Mouse (Mus musculus): ENCODE data around the gene Wdr59. TPM values are rescaled to one million over a fixed set of nuclear protein-coding genes. Genes with fewer than 3 reads are reported as not detected.

Wdr59 gene
- total RNA-seq, 1 experiment = 10.4 TPM

DNA sequence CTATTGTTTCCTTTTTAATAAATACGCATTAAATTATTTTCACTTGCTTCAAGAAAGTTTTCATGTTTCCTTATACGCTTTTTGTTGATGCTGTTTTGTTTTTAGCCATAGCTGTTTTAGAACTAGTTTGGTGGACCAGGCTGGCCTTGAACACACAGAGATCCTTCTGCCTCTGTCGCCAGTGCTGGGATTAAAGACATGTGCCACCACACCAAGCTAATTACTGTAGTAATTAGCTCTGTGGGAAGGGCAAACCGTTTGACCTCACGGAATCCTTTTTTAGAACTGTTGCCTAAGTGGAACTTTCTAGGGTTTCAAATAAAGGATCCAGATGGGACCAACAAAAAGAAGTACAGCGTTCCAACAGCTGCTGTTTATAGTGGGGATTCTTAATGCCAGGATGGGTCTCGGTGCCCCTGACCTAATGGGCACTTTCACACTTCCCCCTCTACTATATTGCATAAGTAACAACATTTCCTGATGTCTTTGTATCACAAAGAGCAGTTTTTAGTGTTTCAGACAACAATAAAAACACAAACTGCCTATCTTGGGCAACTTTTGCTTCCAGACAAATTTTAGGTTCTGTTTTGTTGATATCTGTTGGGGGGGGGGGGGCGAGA, 29.7 kb upstream of the Wdr59 start:
- Histone ChIP-seq H3K27ac (ENCODE audit: insufficient read depth, low read depth, low read length, poor library complexity, severe bottlenecking) (no peak overlapping the region), H3K4me1 (ENCODE audit: control insufficient read depth in 2 of 2, insufficient read depth in 2 of 2, low read length in 2 of 2, poor library complexity in 1 of 2) (peaks cover 8 to 15% of the 10 kb centered on the region in 2 experiments; a peak in 3 of 4 replicates), H3K9ac (ENCODE audit: insufficient read depth, low read depth, low read length, poor library complexity, severe bottlenecking) (no peak overlapping the region), H3K36me3 (ENCODE audit: control insufficient read depth, insufficient read depth, low read length, poor library complexity, severe bottlenecking) (no peaks in the 10 kb centered on the region; the same call in 1 of the 2 replicates), H3K9me3 (ENCODE audit: control insufficient read depth, insufficient read depth, low read depth, low read length) (no peaks in the 10 kb centered on the region), H3K4me3 (ENCODE audit: insufficient read depth in 1 of 2, low read depth in 1 of 2, low read length in 2 of 2, poor library complexity in 1 of 2, severe bottlenecking in 1 of 2) (no peak overlapping the region)
- DNase-seq (ENCODE audit: low read depth, low spot score) = no peak
- TF ChIP-seq ZNF384 (IDR thresholded peaks at IDR 0.05; ENCODE audit: low read depth, low read length) = no peak
- TF ChIP-seq HCFC1 (IDR thresholded peaks at IDR 0.05; ENCODE audit: borderline replicate concordance, insufficient read depth, low read length) = no peak
- TF ChIP-seq CHD2 (IDR thresholded peaks at IDR 0.05; ENCODE audit: low read depth, low read length) = no peak
- no peak for TF ChIP-seq ZC3H11A (IDR thresholded peaks at IDR 0.05; ENCODE audit: borderline replicate concordance, low read depth, low read length)
- TF ChIP-seq MAFK (IDR thresholded peaks at IDR 0.05; ENCODE audit: insufficient read depth, low read depth, low read length) = no peak
- in situ Hi-C loops (cut with MboI; ENCODE audit: low sequenced_read_pairs in 2 of 2, unreplicated experiment in 2 of 2) = no loop called here

DNA sequence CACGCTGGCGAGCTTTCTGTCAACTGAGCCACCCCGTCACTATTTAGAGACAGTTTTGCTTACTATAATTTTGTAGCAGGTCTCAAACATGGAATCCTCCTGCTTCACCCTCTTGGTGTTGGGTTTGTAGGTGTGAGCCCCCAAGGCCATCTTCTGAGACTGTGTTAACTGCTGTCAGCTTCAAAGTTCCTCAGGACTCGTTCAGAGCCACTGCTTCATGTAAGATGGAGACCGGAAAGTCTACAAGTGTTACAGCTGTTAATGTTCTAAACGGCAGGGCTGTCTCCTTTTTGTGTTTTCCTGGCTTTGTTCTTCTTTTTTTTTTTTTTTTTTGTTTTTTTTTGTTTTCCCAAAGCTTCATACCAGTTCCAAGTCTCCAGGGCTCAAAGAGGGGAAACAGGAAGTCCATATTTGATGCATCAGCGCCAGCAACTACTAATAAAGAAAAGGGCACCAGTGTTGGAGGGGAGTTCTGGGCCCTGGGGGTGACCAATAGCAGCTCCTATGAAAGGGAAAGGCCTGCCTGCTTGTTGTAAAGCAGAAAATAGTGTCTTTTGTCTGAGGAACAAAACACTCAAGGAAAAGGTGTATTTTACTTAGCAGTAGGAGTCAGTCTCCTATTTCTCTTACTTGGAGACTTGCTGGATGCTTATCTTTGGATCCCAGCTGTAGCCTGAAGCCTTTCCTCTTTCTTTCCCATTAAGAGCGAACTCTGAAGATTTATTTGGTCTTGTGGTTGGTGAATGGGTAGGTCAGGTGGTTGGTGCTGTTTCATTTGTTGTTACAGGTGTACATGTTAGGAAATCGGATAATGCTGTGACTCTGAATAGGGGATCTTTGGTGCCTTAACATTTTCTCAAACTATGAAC, 28.3 kb upstream of the Wdr59 start:
- H3K9me3 ChIP-seq (ENCODE audit: control insufficient read depth, insufficient read depth, low read depth, low read length) = no peaks in the 10 kb centered on the region
- no peak for DNase-seq (ENCODE audit: low read depth, low spot score)
- H3K36me3 ChIP-seq (ENCODE audit: control insufficient read depth, insufficient read depth, low read length, poor library complexity, severe bottlenecking) = no peaks in the 10 kb centered on the region; the same call in 1 of the 2 replicates
- H3K4me1 ChIP-seq (ENCODE audit: control insufficient read depth in 2 of 2, insufficient read depth in 2 of 2, low read length in 2 of 2, poor library complexity in 1 of 2) = peaks cover 10 to 14% of the 10 kb centered on the region in 2 experiments
- TF ChIP-seq ZNF384 (IDR thresholded peaks at IDR 0.05; ENCODE audit: low read depth, low read length) (no peak), MAFK (IDR thresholded peaks at IDR 0.05; ENCODE audit: insufficient read depth, low read depth, low read length) (no peak), CHD2 (IDR thresholded peaks at IDR 0.05; ENCODE audit: low read depth, low read length) (no peak), HCFC1 (IDR thresholded peaks at IDR 0.05; ENCODE audit: borderline replicate concordance, insufficient read depth, low read length) (no peak), ZC3H11A (IDR thresholded peaks at IDR 0.05; ENCODE audit: borderline replicate concordance, low read depth, low read length) (no peak)
- no peak overlapping the region for H3K4me3 ChIP-seq (ENCODE audit: insufficient read depth in 1 of 2, low read depth in 1 of 2, low read length in 2 of 2, poor library complexity in 1 of 2, severe bottlenecking in 1 of 2)
- in situ Hi-C loops (cut with MboI; ENCODE audit: low sequenced_read_pairs in 2 of 2, unreplicated experiment in 2 of 2) = no loop called here
- 0 out of 2 replicates have a peak overlapping the region, but pooled peaks have one; percentile 4 for H3K9ac ChIP-seq (ENCODE audit: insufficient read depth, low read depth, low read length, poor library complexity, severe bottlenecking)
- no peak overlapping the region; the same call in 1 of the 2 replicates for H3K27ac ChIP-seq (ENCODE audit: insufficient read depth, low read depth, low read length, poor library complexity, severe bottlenecking)

DNA sequence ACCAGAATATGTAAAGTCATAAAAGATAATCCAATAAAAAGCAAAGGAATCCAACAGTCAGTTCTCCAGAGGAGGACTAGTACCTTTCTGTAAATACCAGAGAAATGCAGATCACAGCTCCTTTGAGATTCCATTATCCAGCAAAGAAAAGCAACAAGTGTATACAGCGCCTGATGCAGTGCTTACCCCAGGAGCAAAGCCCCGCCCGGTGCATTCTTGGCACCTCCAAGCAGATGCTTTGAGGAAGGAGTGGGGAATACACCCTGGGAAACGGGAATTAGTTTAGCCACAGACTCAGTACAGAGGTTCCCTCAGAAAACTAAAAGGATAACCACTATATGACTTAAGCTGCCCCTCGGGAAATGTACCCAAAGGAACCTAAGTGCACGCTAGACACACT, 26.3 kb upstream of the Wdr59 start:
- Histone ChIP-seq H3K9me3 (ENCODE audit: control insufficient read depth, insufficient read depth, low read depth, low read length) (no peaks in the 10 kb centered on the region), H3K27ac (ENCODE audit: insufficient read depth, low read depth, low read length, poor library complexity, severe bottlenecking) (no peak overlapping the region; the same call in 1 of the 2 replicates), H3K4me3 (ENCODE audit: insufficient read depth in 1 of 2, low read depth in 1 of 2, low read length in 2 of 2, poor library complexity in 1 of 2, severe bottlenecking in 1 of 2) (no peak overlapping the region), H3K4me1 (ENCODE audit: control insufficient read depth in 2 of 2, insufficient read depth in 2 of 2, low read length in 2 of 2, poor library complexity in 1 of 2) (peaks cover 9 to 13% of the 10 kb centered on the region in 2 experiments), H3K9ac (ENCODE audit: insufficient read depth, low read depth, low read length, poor library complexity, severe bottlenecking) (0 out of 2 replicates have a peak overlapping the region, but pooled peaks have one; percentile 18), H3K36me3 (ENCODE audit: control insufficient read depth, insufficient read depth, low read length, poor library complexity, severe bottlenecking) (no peaks in the 10 kb centered on the region; the same call in 1 of the 2 replicates)
- DNase-seq (ENCODE audit: low read depth, low spot score) = no peak
- in situ Hi-C loops (cut with MboI; ENCODE audit: low sequenced_read_pairs in 2 of 2, unreplicated experiment in 2 of 2) = no loop called here
- no peak for TF ChIP-seq ZNF384 (IDR thresholded peaks at IDR 0.05; ENCODE audit: low read depth, low read length)
- TF ChIP-seq CHD2 (IDR thresholded peaks at IDR 0.05; ENCODE audit: low read depth, low read length) = no peak
- no peak for TF ChIP-seq MAFK (IDR thresholded peaks at IDR 0.05; ENCODE audit: insufficient read depth, low read depth, low read length)
- no peak for TF ChIP-seq HCFC1 (IDR thresholded peaks at IDR 0.05; ENCODE audit: borderline replicate concordance, insufficient read depth, low read length)
- TF ChIP-seq ZC3H11A (IDR thresholded peaks at IDR 0.05; ENCODE audit: borderline replicate concordance, low read depth, low read length) = no peak

DNA sequence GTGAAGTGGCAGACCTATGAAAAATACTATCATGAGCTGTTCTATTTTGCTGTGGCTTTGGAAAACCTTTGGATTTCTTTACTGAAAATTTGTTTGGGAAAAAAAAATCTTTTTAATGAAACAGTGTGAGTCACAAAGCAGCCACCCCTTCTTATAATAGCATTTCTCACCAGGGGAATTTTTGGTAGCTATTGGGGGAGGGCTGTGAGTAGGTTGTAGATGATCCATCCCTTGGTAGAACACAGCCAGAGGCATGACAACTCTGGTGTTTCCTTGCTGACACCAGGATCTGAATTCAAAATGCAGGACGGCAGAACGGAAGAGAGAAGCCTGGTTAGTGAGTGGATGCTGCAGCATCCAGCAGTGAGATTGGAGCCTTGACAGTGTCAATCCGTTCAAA, 25.3 kb upstream of the Wdr59 start:
- in situ Hi-C loops (cut with MboI; ENCODE audit: low sequenced_read_pairs in 2 of 2, unreplicated experiment in 2 of 2) = no loop called here
- Histone ChIP-seq H3K36me3 (ENCODE audit: control insufficient read depth, insufficient read depth, low read length, poor library complexity, severe bottlenecking) (no peaks in the 10 kb centered on the region; the same call in 1 of the 2 replicates), H3K9me3 (ENCODE audit: control insufficient read depth, insufficient read depth, low read depth, low read length) (no peaks in the 10 kb centered on the region), H3K9ac (ENCODE audit: insufficient read depth, low read depth, low read length, poor library complexity, severe bottlenecking) (no peak overlapping the region), H3K27ac (ENCODE audit: insufficient read depth, low read depth, low read length, poor library complexity, severe bottlenecking) (no peak overlapping the region), H3K4me3 (ENCODE audit: insufficient read depth in 1 of 2, low read depth in 1 of 2, low read length in 2 of 2, poor library complexity in 1 of 2, severe bottlenecking in 1 of 2) (no peak overlapping the region), H3K4me1 (ENCODE audit: control insufficient read depth in 2 of 2, insufficient read depth in 2 of 2, low read length in 2 of 2, poor library complexity in 1 of 2) (peaks cover 9 to 16% of the 10 kb centered on the region in 2 experiments)
- TF ChIP-seq HCFC1 (IDR thresholded peaks at IDR 0.05; ENCODE audit: borderline replicate concordance, insufficient read depth, low read length) (no peak), ZC3H11A (IDR thresholded peaks at IDR 0.05; ENCODE audit: borderline replicate concordance, low read depth, low read length) (no peak), CHD2 (IDR thresholded peaks at IDR 0.05; ENCODE audit: low read depth, low read length) (no peak), ZNF384 (IDR thresholded peaks at IDR 0.05; ENCODE audit: low read depth, low read length) (no peak)
- DNase-seq (ENCODE audit: low read depth, low spot score) = no peak

Data from ES-E14 (cell line).